Mouse (Mus musculus) yolk sac, embryonic 10.5 days (tissue): ENCODE data around the gene Clec2g.

Experiments used
- DNase-seq: peaks from one replicate; pipeline ENCODE4 v3.0.0-alpha.2; 2017; ENCODE audit warnings: low spot score

Gene Clec2g

DNA sequence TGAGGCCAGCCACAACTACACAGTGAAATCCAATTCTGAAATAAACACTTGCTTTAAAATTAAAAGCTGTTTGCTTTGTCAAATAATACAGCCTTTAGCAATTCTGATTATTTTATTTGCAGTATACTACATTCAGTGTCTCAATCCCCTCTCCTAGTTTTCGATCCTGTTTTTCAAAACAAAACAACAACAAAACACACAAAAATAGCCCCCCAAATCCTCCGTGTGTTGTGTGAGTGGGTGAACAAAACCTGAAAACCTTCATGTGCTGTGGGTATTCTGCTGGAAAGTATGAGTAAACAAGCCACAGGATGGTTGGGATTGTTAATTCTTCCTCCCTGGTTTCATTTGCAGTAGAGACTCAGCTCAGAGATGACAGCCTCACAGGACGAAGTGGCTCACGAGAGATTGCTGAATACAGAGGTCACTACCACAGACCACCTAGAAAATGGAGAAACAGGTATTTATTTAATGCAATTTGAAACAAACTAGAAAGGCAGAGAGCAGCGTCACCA lies 79.6 kb downstream of the Clec2g start:
- DNase-seq: no peak

DNA sequence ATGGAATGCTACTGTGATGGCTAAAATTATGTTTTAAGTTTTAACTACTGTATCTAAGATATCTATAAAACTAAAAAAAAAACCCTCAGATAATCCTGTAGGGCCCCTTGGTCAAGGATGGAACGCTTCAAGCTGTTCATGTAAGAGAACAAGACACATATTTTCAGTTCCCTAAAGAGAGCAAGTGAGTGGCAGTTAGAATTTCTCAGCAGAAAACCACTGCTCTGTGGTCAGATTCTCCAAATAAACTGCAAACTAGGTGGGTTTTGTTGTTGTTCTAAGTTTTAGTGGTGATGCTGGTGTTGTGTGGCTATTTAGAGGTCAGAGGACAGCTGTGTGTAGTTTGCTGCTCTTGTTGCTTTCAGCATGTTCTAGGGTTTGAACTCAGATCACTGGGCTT lies 80.2 kb downstream of the Clec2g start:
- no peak for DNase-seq

DNA sequence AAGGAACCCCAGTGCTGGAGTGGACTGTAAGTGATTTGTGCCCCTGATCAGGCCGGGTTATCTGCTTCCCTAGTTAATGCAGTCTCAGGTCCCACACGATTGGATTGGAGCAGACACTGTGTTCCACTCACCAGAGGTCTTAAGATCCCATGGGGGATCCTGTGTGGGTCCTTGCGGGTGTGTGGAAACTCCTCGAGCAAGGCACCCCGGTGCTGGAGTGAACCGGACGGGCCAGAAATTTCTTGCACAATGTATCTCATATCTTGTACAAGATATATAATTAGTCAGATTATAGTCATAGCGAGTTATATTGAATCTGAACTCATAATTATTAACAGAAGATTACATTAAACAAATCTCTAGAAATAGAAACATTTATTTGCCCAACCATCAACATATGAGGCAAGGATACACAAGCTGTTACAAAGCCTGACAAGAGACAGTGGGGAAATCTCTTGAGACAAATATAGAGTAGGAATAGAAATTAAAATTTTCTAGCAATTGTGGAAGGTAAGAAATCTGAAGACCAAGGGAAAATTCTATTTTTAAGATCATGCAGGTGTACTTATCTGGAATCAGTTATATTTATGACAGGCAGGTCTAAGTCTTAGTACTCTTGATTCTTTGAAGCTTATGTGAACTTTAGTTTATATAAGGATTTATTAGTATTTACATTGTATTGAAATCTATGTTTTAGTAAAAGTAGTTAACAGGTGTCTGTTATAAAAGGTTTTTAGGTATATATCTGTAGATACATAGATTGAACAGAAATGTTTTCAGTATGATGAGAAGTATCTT lies 93.5 kb downstream of the Clec2g start:
- no peak for DNase-seq

DNA sequence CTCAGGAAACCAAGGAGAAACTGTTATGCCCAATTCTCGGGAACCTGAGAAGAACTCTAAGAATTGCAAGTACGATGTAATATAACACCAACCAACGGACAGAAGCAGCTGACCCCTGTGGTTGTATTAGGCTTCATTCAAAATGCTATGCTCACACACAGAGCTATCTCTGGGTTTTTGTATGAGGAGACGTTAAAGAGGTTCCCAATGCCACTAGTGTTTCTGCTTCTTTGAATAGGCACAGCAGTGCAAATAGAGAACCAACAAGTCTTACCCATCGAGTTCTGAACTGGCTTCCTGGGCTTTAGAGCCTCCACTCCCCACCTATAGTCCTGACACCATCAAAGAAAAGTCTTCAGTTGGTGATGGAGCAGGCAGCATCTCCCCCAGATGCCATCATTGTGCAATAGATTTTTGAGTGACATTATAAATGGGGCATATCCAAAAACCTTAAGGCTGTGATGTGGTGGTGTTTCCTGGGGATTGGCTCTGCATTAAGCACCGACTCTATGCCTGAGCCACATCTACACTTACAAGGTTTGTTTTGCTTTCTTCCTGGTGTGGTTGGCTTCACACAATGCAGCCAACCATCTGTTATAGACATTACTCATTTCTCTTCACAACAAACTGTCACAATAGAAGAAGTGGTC lies 96.1 kb downstream of the Clec2g start:
- no peak for DNase-seq

DNA sequence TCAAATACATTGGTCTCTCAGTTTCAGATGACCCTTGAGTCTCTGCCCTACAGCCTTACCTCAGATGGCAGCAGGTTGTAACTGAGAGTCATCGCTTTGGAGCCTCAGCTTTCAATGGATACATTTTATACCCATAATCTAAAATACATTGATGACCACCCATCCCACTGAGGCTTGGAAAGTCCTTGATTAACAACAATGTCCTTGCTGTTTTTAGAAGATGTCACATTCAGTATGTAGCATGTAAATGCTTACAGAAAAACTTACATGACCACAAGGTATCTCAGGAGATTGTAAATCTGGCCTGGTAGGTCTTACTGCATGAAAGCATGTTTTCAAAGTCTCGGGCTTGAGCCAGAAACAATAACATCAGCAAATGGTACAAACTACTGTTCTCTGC lies 96.8 kb downstream of the Clec2g start:
- DNase-seq: no peak

DNA sequence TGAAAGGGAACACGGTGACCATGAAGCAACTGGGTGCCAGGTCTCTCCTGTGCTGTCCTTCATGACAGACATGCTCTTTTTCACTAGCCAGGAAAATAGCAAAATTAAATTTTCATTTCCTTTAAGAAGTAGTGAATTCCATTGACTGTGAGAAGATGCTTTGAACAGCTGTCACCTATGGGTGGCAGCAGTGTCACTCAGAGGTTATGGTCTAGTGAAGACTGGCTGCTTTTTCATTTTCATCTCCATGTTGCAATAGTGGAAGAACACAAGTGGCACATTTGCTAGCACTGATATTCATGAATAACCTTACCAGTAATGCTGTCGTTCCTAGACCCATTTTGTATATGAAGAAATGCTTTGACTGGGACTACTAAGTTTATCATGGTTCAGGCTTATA lies 99.2 kb downstream of the Clec2g start:
- no peak for DNase-seq
